Mouse (Mus musculus) central nervous system, embryonic 18 days (tissue): ENCODE results near the gene Bpifa6. TPM values are rescaled to one million over a fixed set of nuclear protein-coding genes. Genes with fewer than 3 reads are reported as not detected.

Experiments
- polyA plus RNA-seq: library from polyadenylated mRNA; depleted of rRNA; stranded (reverse); fragments of >200 nt; gene quantifications from 2 replicates; pipeline ENCODE4 v1.2.3, GENCODE M21; 2012; rRNA removed

The Bpifa6 gene
- polyA plus RNA-seq: not detected in 2 replicates

DNA sequence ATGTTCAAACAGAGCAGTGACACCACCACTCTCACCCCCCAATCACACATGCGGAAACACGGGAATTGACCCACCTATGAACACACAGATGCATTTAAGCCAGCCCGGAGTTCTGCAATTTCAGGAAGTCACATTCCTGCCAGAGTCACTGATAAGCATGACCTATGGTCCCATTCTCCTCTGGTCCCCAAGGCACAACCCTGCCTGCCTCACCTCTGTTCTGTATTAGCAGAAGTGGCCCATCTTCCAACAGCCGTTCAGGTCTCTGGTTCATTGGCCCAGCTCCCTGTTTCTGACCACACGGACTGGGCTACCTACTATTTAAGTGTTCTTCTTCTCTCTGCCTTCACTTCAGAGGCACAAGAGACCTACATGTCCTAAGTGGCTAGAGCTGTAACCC lies at the start of gene Bpifa6:
Gene Bpifa6, plus strand, starts transcription at position 364 of the 400 bp plus-strand sequence.

DNA sequence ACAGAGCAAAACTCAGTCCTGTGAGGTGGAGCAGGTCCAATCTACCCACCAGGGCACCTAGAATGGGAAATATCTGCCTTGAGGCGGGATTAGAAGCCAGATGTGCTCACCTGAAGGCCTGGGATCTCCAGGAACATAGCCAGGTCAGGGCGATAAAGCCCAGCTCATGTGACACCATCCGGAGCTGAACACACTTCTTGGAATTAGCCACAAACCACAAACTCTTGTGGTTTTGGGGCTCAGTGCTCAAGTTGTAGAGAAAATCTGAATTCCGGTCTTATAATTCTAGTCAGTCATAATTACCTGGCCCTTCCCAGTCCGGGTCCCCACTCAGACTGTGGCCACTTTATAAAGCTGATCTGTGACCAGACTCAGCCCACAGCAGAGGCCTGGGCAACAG lies 36.9 kb upstream of the Bpifa6 start, which contains the start of gene Bpifb4:
Gene Bpifb4, plus strand, starts transcription at position 370 of the 400 bp plus-strand sequence.

DNA sequence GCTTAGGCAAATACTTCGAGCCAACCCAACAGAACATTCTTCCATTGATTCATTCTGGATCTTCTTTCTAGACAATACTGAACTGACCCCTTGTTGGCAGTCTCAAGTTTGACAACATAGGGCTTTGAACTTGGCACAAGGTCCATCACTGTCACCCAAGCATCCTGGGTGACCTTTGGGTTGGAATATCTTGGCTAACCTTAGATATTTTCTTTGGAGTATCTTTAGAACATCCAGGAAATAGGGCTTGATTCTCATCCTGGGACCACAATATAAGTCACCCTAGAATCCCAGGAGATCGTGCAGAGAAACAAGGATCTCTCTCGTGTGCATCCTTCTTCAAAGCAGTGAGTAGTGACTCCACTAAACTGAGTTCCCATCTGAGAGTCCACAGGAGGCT lies 33.2 kb downstream of the Bpifa6 start, which contains the start of gene Bpifa2:
Gene Bpifa2, plus strand, starts transcription at position 301 of the 400 bp plus-strand sequence.

Other genes with a start within 250 kb of the Bpifa6 start
- gene Mapre1, start 233.7 kb upstream of the Bpifa6 start, polyA plus RNA-seq: 69.2 and 84.0 TPM in 2 replicates
- gene Efcab8, start 195.0 kb upstream of the Bpifa6 start, polyA plus RNA-seq: 0.09 and 0.16 TPM in 2 replicates
- gene Sun5, start 103.9 kb upstream of the Bpifa6 start, polyA plus RNA-seq: not detected in 2 replicates
- 0.07 and 0.16 TPM in 2 replicates for gene Bpifb2, start 99.9 kb upstream of the Bpifa6 start, polyA plus RNA-seq
- 0.09 TPM in 1 of 2 replicates, not detected in the other for gene Bpifb6, start 74.6 kb upstream of the Bpifa6 start, polyA plus RNA-seq
- not detected in 2 replicates for gene Bpifb3, start 56.7 kb upstream of the Bpifa6 start, polyA plus RNA-seq
- 0.05 and 0.27 TPM in 2 replicates for gene Bpifb4, start 36.7 kb upstream of the Bpifa6 start, polyA plus RNA-seq
- not detected in 2 replicates for gene Bpifa2, start 33.3 kb downstream of the Bpifa6 start, polyA plus RNA-seq
- not detected in 2 replicates for gene Bpifa3, start 155.4 kb downstream of the Bpifa6 start, polyA plus RNA-seq
- gene Bpifa1, start 167.9 kb downstream of the Bpifa6 start, polyA plus RNA-seq: 0.11 and 1.3 TPM in 2 replicates
- gene Bpifa5, start 187.7 kb downstream of the Bpifa6 start, polyA plus RNA-seq: not detected in 2 replicates
- 0.32 and 0.39 TPM in 2 replicates for gene Bpifb1, start 215.9 kb downstream of the Bpifa6 start, polyA plus RNA-seq
- 0.16 and 0.23 TPM in 2 replicates for gene Bpifb5, start 248.8 kb downstream of the Bpifa6 start, polyA plus RNA-seq